Mouse (Mus musculus) neural tube, embryonic 12.5 days (tissue): Measurements from ENCODE around the gene Gtpbp3. TPM values are rescaled to one million over a fixed set of nuclear protein-coding genes. Genes with fewer than 3 reads are reported as not detected.

Experiments used
- ATAC-seq: fragments of 200-750 bp; cut with Nextera tagmentation; 2 replicates; pipeline ENCODE4 v1.8.0; 2017; ENCODE audit warnings: low read depth, mild to moderate bottlenecking, moderate TSS enrichment, moderate library complexity; ENCODE audit not compliant: low FRiP score
- H3K27ac ChIP-seq: fragments of 300-500 bp; sonication (generic); 2 replicates; pipeline ENCODE4 v1.5.1; 2016
- H3K27me3 ChIP-seq: fragments of 300-500 bp; sonication (generic); replicated peaks from 2 replicates; pipeline ENCODE4 v1.6.1; 2016; ENCODE audit warnings: mild to moderate bottlenecking
- H3K36me3 ChIP-seq: fragments of 300-500 bp; sonication (generic); 2 replicates; pipeline ENCODE4 v1.6.1; 2016; ENCODE audit warnings: mild to moderate bottlenecking
- H3K4me1 ChIP-seq: fragments of 300-500 bp; sonication (generic); 2 replicates; pipeline ENCODE4 v1.6.1; 2016
- H3K4me2 ChIP-seq: fragments of 300-500 bp; sonication (generic); replicated peaks from 2 replicates; pipeline ENCODE4 v1.6.1; 2016; ENCODE audit warnings: mild to moderate bottlenecking
- H3K4me3 ChIP-seq: fragments of 300-500 bp; sonication (generic); 2 replicates; pipeline ENCODE4 v1.5.1; 2016
- H3K9ac ChIP-seq: fragments of 300-500 bp; sonication (generic); 2 replicates; pipeline ENCODE4 v1.6.1; 2016; ENCODE audit warnings: mild to moderate bottlenecking
- H3K9me3 ChIP-seq: fragments of 300-500 bp; sonication (generic); 2 replicates; pipeline ENCODE4 v1.6.1; 2016; ENCODE audit warnings: mild to moderate bottlenecking
- WGBS: fragments of 180-500 bp; shearing (Covaris S2); methylation state at CpG from one replicate; pipeline ENCODE4 v1.1.7; 2016; 5-methylcytosine and 5-hydroxymethylcytosine counted together
- polyA plus RNA-seq: library from polyadenylated mRNA; unstranded; fragments of >200 nt; fragmentation: Nextera tagmentation; extraction: Ambion mirVana; gene quantifications from 2 replicates; pipeline ENCODE4 v1.2.1, GENCODE M21; 2016

Gene Gtpbp3
- polyA plus RNA-seq, 1 experiment from 2014 or later = 13.6 TPM

DNA sequence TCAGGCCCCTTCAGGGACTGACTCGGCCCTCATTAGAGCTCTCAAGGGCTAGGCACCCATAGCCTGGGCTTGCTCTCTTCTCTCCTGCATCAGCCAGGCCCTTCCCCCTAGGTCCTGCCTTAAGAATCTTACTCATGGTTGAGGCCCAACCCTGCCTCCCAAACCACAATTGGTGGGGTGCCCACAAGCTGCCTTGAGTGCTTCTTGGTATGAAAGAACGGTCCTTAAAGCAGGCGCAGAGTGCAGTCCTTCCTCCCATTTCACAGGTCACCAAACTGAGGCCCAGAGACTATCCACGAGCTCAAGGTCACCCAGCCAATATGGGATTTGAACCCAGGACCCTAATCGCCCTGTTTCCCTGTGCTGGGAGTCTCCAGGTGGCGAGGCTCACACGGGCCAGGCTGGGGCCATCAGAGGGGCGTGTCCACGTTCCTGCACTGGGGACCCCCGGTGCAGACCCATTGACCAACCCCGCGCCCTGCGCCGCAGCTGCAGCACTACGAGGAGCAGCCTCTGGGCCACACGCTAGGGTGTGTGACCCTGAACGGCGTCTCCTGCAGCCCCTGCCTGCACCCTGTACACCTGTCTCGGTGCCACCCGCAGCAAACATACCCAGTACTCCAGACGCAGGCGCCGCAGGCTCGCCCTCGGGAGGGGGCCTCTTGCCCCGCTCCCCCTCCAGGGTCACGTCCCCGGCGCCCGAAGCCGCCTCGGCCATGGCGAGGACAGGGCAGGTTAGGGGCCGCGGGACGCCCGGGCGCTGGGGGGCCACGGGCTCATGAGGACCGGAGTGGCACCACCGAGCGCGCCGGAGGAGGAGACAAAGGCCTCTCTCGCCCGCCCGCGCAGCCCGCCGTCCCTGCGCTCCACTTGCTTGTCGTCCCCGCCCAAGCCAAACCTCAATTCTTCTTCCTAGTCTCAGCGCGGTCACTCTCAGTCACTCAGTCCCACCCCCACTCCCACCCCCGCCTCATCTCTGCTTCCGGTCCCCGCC is 2.5 kb upstream of the Gtpbp3 start, which contains the start of gene Ano8:
Gene Ano8, minus strand, starts transcription at position 822 of the 994 bp plus-strand sequence.
- Histone ChIP-seq H3K36me3 (peaks cover 41% of the 10 kb centered on the region), H3K4me2 (peak within 1 kb of the TSS; percentile 76), H3K27ac (peak within 1 kb of the TSS; percentile 57; the same call in 1 of the 2 replicates), H3K9ac (peak within 1 kb of the TSS; percentile 97), H3K9me3 (no peaks in the 10 kb centered on the region), H3K4me3 (peak within 1 kb of the TSS; percentile 87), H3K27me3 (no peaks in the 10 kb centered on the region), H3K4me1 (peaks cover 40% of the 10 kb centered on the region)
- WGBS = 5% methylated on average over 58 of the region's 58 CpGs
- peak; percentile 68 for ATAC-seq

- no peaks in the 10 kb centered on the region for H3K9me3 ChIP-seq
- peak overlapping the region; percentile 87 for H3K4me3 ChIP-seq
- peaks cover 37% of the 10 kb centered on the region for H3K4me1 ChIP-seq
- no peaks in the 10 kb centered on the region for H3K27me3 ChIP-seq
- H3K27ac ChIP-seq = no peak overlapping the region
- peak overlapping the region; percentile 29; the same call in 1 of the 2 replicates for H3K9ac ChIP-seq
- 27% methylated on average over 7 of the region's 7 CpGs for WGBS
- no peak for ATAC-seq
- peak overlapping the region; percentile 76 for H3K4me2 ChIP-seq
- H3K36me3 ChIP-seq = peaks cover 37% of the 10 kb centered on the region
Observed at GRCm38 (mm10) chr8:71486136-71486529, 1.8 kb upstream of the Gtpbp3 start.

- peaks cover 37% of the 10 kb centered on the region for H3K36me3 ChIP-seq
- H3K4me1 ChIP-seq = peaks cover 33% of the 10 kb centered on the region
- peak overlapping the region; percentile 82 for H3K4me3 ChIP-seq
- H3K4me2 ChIP-seq = peak overlapping the region; percentile 100
- 0% methylated on average over 22 of the region's 22 CpGs for WGBS
- H3K27me3 ChIP-seq = no peaks in the 10 kb centered on the region
- no peaks in the 10 kb centered on the region for H3K9me3 ChIP-seq
- peak overlapping the region; percentile 85 for H3K9ac ChIP-seq
- peak; percentile 84 for ATAC-seq
- 0 out of 2 replicates have a peak overlapping the region, but pooled peaks have one; percentile 57 for H3K27ac ChIP-seq
Observed at GRCm38 (mm10) chr8:71488454-71488853, 551 bp downstream of the Gtpbp3 start.

GRCm38 (mm10) chr8:71495039-71495438 is 7.1 kb downstream of the Gtpbp3 start:
- no peak overlapping the region for H3K4me3 ChIP-seq
- H3K9me3 ChIP-seq = no peaks in the 10 kb centered on the region
- no peak overlapping the region for H3K9ac ChIP-seq
- H3K27me3 ChIP-seq = 0 out of 2 replicates have a peak, but pooled peaks cover 4% of the 10 kb centered on the region
- peak overlapping the region; percentile 32 for H3K4me2 ChIP-seq
- 21% methylated on average over 16 of the region's 16 CpGs for WGBS
- H3K27ac ChIP-seq = no peak overlapping the region
- H3K36me3 ChIP-seq = peaks cover 25% of the 10 kb centered on the region
- H3K4me1 ChIP-seq = peaks cover 21% of the 10 kb centered on the region
- ATAC-seq = peak; percentile 67

DNA sequence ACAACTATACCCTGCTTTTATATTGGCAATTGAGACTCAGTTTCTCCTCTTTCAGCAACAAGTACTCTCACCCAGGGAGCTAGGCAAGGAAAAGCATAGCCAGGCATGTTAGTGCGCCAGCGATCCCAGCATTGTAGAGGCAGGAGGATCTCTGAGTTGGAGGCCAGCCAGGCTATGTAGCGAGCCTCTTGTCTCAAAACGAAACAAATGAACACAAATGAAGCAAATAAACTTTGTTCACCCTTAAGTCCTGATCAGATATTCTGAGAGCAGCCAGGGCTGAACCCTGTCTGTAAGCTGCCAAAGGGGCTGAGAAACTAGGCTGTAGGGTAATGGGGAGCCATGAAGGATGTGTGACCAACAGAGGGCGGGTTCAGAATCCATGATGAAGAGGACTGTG is 7.9 kb downstream of the Gtpbp3 start:
- H3K4me1 ChIP-seq = peaks cover 21% of the 10 kb centered on the region
- no peak overlapping the region for H3K27ac ChIP-seq
- no peak overlapping the region for H3K4me2 ChIP-seq
- H3K4me3 ChIP-seq = no peak overlapping the region
- H3K36me3 ChIP-seq = peaks cover 25% of the 10 kb centered on the region
- H3K9ac ChIP-seq = no peak overlapping the region
- H3K9me3 ChIP-seq = no peaks in the 10 kb centered on the region
- WGBS = 92% methylated on average over 5 of the region's 5 CpGs
- 0 out of 2 replicates have a peak, but pooled peaks cover 4% of the 10 kb centered on the region for H3K27me3 ChIP-seq
- ATAC-seq = no peak

DNA sequence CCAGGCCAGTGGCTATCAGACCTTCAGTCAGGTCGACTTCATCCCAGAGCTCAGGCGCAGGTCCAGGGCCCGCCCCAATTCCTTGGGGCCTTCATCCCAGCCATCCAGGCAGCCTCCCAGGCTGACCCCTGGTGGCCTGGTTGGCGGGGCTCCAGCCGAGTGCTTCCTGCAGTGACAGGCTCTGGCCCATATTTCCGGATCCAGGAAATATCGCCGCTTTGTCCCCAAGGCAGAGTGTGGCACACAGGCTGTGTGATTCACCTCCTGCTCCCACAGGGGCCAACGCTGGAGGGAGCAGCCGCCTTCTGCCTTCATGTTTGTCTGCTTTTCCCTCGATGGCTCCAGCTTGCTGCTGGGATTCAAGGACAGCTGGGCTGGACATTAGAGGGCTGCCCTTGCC is 8.6 kb downstream of the Gtpbp3 start:
- Histone ChIP-seq H3K4me3 (no peak overlapping the region), H3K27ac (no peak overlapping the region), H3K4me2 (no peak overlapping the region), H3K36me3 (peaks cover 18% of the 10 kb centered on the region), H3K9ac (no peak overlapping the region), H3K9me3 (no peaks in the 10 kb centered on the region), H3K4me1 (peaks cover 21% of the 10 kb centered on the region), H3K27me3 (0 out of 2 replicates have a peak, but pooled peaks cover 4% of the 10 kb centered on the region)
- 47% methylated on average over 11 of the region's 11 CpGs for WGBS
- ATAC-seq = no peak

DNA sequence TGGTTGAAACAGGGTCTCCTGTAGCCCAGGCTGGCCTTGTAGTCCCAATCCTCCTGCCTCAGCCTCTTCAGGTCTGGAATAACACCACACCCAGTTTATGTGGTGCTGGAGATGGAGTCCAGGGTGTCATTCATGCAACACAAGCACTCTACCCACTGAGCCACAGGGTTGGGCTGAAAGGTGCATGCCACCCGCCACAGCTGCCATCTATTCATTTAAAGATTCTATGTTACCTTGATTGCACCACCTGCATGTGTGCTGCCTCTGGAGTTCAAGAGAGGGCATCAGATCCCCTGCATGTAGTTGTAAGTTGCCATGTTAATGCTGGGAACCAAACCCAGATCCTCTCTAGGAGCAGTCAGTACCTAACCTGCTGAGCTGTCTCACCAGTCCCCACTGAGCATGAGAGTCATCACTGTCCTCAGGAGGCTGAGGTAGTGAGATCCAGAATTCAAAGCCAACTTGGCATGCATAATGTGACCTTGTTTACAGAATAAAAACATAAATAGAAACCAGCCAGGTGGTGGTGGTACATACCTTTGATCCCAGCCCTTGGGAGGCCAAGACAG is 9.3 kb downstream of the Gtpbp3 start:
- WGBS = 90% methylated on average over 1 of the region's 1 CpGs
- Histone ChIP-seq H3K4me1 (peaks cover 21% of the 10 kb centered on the region), H3K4me2 (no peak overlapping the region), H3K36me3 (peaks cover 11% of the 10 kb centered on the region), H3K9ac (0 out of 2 replicates have a peak overlapping the region, but pooled peaks have one; percentile 8), H3K27ac (no peak overlapping the region), H3K9me3 (no peaks in the 10 kb centered on the region), H3K4me3 (no peak overlapping the region), H3K27me3 (0 out of 2 replicates have a peak, but pooled peaks cover 4% of the 10 kb centered on the region)
- no peak for ATAC-seq

GRCm38 (mm10) chr8:71497881-71498501 is 10.1 kb downstream of the Gtpbp3 start:
- no peak overlapping the region for H3K27ac ChIP-seq
- ATAC-seq = no peak
- H3K4me1 ChIP-seq = peaks cover 21% of the 10 kb centered on the region
- H3K27me3 ChIP-seq = 0 out of 2 replicates have a peak, but pooled peaks cover 4% of the 10 kb centered on the region
- no peak overlapping the region for H3K4me3 ChIP-seq
- H3K4me2 ChIP-seq = no peak overlapping the region
- WGBS = 28% methylated on average over 15 of the region's 15 CpGs
- H3K9ac ChIP-seq = no peak overlapping the region
- peaks cover 3% of the 10 kb centered on the region; the same call in 1 of the 2 replicates for H3K36me3 ChIP-seq
- H3K9me3 ChIP-seq = no peaks in the 10 kb centered on the region

GRCm38 (mm10) chr8:71498816-71499690 is 11.2 kb downstream of the Gtpbp3 start:
- no peak for ATAC-seq
- Histone ChIP-seq H3K9ac (no peak overlapping the region), H3K36me3 (no peaks in the 10 kb centered on the region), H3K4me1 (peaks cover 21% of the 10 kb centered on the region), H3K9me3 (no peaks in the 10 kb centered on the region), H3K27me3 (0 out of 2 replicates have a peak, but pooled peaks cover 4% of the 10 kb centered on the region), H3K4me2 (no peak overlapping the region), H3K4me3 (no peak overlapping the region), H3K27ac (no peak overlapping the region)
- WGBS = 40% methylated on average over 16 of the region's 16 CpGs

GRCm38 (mm10) chr8:71504349-71504748 is 16.4 kb downstream of the Gtpbp3 start:
- no peak for ATAC-seq
- Histone ChIP-seq H3K27me3 (peaks cover 41% of the 10 kb centered on the region), H3K4me3 (no peak overlapping the region), H3K9ac (no peak overlapping the region), H3K36me3 (no peaks in the 10 kb centered on the region), H3K9me3 (no peaks in the 10 kb centered on the region), H3K4me2 (no peak overlapping the region), H3K4me1 (peaks cover 11% of the 10 kb centered on the region; the same call in 1 of the 2 replicates), H3K27ac (no peak overlapping the region)
- 89% methylated on average over 4 of the region's 4 CpGs for WGBS

GRCm38 (mm10) chr8:71505326-71505725 is 17.4 kb downstream of the Gtpbp3 start:
- H3K4me2 ChIP-seq = no peak overlapping the region
- peaks cover 11% of the 10 kb centered on the region; the same call in 1 of the 2 replicates for H3K4me1 ChIP-seq
- H3K4me3 ChIP-seq = no peak overlapping the region
- WGBS = 92% methylated on average over 4 of the region's 4 CpGs
- no peak overlapping the region for H3K27ac ChIP-seq
- H3K27me3 ChIP-seq = peaks cover 50% of the 10 kb centered on the region
- H3K9ac ChIP-seq = no peak overlapping the region
- H3K9me3 ChIP-seq = no peaks in the 10 kb centered on the region
- ATAC-seq = no peak
- H3K36me3 ChIP-seq = no peaks in the 10 kb centered on the region
